Mouse (Mus musculus): ENCODE measurements around the gene Tctex1d1.

- TF ChIP-seq CTCF (IDR thresholded peaks at IDR 0.05; ENCODE audit: borderline replicate concordance, insufficient read depth, low read depth, low read length): no peak
- TF ChIP-seq POLR2A (IDR thresholded peaks at IDR 0.05; ENCODE audit: borderline replicate concordance, insufficient read depth, low read length): no peak
Observed at GRCm38 (mm10) chr4:103048046-103048445, 69.6 kb downstream of the Tctex1d1 start.
